Mouse (Mus musculus) embryo, embryonic 11 days (tissue): ENCODE measurements at regions not wholly inside any gene's neighbourhood (a gene's known extent, or its start where the extent isn't known, plus 50 kb on each side); places are given as distances from the start of the nearest gene placed in this dataset.
A peak's percentile ranks its signal among the peaks of the same experiment; 100 is the strongest.

Experiments
- DNase-seq: peaks from one replicate; pipeline ENCODE4 v3.0.0-alpha.2; 2015

DNA sequence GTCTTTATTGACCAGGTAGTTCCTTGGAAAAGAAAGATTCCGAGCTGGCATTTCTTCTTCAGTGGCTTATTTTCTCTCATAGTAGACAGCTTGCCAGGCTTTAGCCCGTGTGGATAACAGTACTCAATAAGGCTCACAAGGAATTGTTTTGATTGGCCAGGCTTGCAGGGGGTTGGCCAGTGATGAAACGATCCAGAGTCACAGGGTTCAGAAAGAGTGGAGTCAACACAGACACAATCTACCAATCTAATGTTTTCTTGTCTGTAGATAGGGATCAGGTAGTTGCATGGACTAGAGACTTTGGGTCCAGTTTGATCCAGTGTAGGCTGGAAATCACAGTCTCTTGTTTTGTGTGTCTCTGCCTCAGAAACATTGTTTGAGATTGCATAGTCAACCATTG is 115.8 kb upstream of the Tab2 start:
- no peak for DNase-seq

DNA sequence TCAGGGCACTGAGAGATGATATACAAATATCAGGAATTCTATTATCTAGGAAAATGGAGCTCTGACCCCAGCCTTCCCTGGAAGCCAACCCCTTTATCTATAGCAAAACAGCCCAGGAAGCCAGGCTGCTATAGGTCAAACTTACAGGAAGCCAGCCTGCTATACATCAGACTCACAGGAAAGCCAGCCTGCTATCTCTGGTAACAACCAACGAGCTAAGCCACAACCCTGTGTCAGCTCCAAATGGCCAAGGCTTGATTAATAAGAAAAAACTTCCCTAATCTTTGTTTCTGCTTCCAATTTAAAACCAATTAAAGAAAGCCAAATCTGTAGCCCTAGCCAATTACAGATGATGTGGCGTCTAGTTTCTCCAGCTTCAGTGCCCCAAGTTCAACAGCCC is 114.4 kb upstream of the Tab2 start:
- DNase-seq = peak; percentile 43

DNA sequence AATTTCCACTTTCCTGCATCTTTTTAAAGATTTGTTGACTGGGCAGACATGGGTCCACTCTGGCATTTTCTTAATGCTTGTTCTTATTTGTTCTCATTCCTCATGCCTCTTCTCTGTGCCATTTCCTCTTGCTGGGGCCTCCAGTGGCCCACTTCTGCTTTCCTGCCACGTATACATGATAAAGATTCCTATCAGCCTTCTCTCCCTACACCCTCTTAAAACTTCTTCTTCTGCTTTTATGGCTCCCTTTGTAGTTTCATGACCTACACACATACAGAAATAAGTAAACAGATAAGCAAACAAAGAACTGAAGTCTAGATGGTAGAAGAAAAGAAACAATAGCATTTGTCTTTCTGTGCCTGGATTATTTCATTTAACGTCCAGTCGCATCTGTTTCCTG is 110.9 kb upstream of the Tab2 start:
- DNase-seq = no peak

DNA sequence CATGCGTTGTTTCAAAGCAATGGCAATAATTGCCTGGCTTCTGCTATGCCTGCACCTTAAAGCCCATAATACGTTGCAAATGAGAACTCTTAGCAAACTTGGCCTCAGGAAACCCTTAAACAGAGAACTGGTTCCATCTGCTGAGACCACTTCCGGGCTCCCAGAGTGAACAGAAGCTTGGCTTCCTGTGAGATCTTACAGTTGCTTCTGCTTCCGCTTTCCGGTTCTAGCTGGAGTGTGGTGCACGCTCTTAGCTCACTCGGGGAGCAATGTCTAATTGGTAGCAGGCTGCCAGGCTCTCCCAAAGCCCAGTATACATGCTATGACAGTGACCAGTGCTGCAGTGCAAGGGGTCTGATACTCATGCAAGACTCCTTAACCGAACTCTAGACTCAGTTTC is 109.7 kb upstream of the Tab2 start:
- DNase-seq = peak; percentile 13

DNA sequence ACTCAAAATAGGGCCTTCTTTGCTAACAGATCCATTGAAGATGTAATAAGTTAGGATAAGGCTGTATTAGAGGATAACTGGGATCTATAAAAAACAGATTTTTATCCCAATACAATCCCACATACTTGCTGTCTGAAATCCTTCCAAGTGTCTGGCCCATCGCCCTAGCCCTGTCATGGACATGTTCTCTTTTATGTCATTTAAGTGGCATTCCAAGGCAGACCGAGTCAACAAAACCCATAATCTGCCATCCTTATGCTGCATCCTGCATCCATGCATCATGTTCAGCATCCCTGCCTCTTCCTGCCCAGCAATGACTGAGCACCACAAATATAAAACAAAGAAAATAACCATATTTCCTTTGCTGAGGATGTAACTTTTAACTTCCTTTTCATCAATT is 108.3 kb upstream of the Tab2 start:
- no peak for DNase-seq

DNA sequence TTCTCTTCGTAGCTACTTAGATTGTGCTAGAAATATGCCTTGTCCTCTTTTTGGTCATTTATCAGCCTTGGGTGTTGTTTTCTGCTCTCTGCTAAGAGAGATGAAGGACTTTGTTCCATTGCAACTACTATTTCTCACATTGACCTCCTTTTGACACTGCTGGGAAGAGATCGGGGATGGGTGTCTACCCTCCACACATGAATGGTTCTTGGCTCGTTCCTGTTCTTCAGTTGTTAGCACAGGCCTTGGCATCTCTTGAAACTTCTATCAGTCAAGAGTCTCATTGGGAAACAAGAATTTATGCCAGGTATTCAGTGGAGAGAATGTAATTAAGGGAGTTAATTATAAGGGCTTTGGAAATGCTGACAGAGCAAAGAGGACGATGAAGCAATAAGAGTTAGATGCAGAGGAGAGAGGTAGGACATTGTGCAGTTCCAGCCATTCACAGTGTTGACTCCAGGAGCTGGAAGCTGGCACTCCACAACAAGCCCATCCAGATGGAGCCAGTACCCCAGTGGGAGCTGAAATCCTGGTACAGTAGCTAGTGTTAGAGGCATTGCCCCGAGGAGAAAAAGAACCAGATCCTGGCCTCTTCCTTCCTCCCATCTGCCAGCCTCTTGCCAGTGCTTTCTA is 107.5 kb upstream of the Tab2 start:
- no peak for DNase-seq

DNA sequence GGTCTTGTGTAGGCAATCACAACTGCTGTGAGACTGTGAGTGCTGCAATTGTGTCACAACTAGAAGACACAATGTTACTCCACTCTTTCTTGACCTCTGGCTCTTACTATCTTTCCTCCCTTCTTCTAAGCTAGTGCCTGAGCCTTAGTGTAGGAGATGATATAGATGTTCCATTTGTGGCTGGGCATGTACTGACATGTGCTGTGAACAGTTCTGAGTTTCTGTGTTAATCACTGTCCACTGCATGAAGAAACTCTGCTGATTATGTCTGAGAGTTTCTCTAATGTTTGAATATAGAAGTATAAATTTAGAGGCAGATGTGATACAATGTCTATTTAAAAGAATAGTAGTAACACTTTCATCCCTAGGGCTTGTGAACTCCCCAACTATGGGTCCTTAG is 105.0 kb upstream of the Tab2 start:
- no peak for DNase-seq

DNA sequence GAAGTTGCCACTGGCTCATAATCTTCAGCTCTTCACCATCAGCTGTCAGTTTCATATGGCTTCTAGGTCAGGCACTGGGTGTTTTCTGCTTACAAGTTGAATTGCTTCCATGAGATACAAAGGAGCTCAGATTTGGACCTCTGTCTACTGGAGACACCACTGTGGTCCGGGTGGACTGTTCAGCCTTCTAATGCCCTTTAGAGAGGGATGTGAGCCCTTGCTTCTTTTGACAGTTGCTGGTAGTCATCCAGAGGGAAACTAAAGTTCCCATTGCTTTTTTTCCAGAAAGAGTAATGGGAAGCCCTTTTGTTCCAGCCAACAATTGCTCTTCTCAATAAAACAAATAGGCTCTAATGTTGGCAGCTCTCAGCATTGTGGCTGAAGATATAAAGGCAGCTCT is 103.7 kb upstream of the Tab2 start:
- no peak for DNase-seq

DNA sequence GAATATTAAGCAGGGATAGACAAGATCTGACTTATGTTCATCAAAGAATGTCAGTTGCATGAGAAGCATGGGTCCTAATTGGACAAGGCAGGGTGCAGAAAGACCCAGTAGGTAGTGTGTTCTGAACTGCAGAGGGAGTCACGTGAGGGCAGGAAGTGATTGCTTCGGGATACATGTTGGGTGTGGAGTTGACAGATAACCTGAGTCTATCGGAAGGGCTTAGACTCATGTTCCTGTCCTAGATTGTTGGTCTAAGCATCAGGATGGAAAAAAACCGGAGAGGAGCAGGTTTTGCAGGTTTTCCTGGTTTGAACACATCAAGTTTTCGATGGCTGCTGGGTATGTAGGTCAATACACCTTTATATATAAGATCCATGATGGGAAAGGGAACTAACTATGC is 101.8 kb upstream of the Tab2 start:
- no peak for DNase-seq

DNA sequence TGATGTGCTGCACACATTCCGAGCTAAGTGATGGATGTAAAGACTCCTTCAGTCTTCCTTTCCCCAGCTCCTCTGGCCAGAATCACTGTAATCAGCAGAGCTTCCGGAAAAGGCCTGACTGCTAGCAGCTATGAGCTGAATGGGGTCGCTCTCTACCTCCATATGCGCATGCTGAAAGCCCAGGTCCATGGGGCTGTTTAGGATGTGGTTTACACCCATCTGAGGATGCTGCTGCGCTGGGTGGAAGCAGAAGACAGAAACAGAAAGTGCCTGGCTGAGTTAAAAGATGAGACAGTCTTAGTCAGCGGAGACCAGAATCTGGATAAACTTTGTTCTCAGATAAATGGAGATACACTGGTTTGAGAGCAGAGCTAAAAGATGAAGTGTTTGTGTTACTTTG is 99.3 kb upstream of the Tab2 start:
- no peak for DNase-seq

DNA sequence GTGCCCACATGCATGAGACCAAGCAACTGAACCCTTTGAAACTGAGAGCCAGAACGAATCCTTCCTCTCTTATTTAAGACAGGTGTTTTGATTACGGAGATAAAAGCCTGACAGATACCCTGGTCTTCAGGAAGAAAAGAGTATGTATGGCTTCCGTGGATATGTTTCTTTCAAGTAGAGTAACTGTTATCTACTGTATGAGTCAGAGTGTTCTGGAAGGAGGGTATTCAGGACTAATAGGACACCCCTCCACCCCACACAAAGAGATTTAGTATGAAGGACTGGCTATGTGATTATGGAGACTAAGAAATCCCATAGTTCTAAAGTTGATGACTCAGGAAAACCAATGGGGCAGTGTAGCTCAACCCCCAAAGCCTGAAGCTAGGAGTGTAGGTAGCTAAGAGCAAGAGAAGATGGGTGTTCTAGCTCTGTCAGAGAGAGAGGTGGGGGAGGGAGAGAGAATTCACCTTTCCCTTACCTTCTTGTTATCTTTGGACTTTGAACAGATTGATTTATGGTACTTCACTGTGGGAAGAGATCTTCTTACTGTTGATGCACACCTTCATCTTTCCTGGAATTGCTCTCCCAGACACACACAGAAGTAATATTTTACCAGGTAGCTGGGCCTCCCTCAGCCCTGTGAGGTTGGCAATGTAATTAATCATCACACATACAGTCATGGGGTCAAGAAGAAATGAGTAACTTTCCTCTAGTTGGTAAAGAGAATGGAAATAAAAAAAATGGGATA is 87.6 kb upstream of the Tab2 start:
- no peak for DNase-seq

DNA sequence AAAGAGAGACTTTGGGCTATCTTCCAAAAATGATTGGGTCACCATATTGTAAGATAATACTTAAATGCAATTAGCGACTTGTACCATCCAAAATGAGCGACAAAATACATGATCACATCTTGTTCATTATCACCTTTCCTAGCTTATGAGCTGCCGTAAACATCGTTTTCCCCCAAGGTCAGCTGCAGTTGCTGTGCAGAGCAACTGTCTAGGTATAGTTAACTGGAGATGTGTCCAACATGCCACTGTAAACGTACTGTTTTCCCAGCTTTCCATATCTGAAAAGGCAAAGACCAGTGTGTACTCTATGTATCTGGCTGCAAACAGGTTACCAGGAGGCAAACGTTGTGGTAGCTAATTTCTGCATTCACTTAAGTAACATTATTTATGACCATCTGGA is 86.3 kb upstream of the Tab2 start:
- no peak for DNase-seq

DNA sequence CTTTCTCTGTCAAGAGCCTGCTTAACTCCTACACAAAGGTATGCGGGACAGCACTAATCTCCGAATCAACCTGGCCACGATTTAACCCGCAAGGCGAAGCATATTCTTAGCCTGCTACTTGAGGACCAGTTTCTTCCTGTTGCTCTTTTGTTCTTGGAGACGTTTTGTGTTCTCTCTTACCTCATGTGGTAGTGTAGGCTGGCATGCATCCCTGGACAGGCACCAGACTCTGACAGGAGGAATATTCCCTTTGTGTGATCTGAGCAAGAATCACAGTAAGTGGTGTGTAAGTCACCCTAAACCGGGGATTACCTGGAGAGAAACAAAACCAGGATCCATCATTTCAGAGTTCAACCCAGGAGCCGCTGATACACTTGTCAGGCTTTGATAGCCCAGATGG is 85.8 kb upstream of the Tab2 start:
- DNase-seq = no peak

DNA sequence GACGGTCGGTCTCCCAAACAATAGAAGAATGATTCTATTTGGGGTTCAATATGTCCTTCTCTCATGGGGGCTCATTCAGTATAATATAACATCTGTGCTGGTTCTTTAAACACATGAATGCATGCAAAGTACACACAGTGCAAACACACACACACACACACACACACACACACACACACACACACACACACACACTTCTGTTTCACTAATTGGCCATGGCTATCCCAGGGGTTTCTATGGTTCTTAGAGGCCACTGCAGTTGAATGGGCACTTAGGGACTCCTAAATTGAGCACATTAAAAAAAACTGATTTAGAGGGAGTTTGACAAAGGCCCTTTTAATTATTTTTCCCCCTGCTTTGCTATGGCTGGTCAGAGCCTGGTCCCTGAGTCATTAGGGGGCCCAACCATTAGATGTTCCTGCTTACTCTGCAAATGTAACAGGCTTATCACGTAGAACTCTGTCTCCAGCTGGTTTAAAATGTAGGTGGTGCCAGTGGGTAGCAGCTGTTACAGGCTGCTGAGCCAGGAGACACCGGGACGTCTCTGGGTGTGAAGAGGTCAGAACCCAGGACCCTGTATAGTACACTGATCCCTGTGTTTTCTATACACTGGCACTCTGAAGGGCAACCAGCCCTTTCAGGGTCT is 82.1 kb upstream of the Tab2 start:
- peak; percentile 40 for DNase-seq

DNA sequence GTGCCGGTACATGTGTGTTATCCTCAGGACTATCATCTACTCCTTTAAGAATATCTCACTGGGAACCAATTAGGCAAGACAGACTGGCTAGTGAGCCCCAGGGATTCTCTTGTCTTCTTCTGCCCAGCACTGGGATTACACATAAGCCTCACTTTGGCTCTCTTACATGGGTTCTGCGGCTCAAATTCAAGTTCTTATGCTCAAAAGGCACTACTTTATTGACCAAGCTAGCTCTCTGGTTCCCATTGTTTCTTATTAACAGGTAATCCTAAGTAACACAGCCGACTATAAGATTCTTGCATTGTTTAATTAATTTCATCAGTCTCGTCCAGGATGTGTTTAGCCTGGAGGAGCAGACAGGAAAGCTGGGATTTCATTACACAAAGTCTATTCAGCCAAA is 80.3 kb upstream of the Tab2 start:
- no peak for DNase-seq

DNA sequence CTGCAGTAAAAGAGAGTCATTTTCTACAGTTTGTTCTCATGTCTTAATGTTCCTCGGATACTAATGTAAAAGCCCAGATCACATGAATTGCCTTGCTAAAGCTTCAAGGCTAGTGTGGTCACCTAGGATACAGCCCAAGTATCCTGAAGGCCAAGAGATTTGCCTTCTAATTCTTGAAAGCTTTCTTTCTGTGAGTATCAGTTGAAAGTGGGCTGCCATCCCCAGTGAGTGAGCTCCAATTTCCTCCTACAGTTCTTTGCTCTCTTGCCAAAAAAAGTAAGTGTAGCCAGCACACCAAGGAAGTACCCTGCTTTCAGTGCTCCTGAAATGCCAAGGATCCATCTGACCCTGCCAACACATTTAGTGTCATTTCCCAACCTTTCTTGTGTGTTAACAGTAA is 79.3 kb upstream of the Tab2 start:
- no peak for DNase-seq

DNA sequence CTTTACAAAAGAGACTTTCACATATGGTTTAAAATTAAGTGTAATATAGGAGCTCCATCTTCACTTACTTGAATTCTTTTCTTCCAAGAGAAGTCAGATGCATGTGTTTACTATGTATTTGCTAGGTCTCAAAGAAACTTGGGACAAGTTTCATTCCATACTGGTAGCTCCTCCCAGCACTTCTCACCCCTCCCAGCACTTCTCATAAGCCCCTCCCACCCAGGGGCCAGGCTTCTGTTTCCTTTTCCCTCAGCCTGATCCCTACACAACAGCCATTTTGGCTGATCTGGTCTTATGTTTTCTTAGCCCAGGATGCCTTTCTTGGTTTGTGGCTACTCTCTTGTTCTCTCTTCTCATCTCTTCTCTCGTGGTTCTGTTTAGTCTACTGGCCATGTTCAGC is 76.2 kb upstream of the Tab2 start:
- DNase-seq = no peak

DNA sequence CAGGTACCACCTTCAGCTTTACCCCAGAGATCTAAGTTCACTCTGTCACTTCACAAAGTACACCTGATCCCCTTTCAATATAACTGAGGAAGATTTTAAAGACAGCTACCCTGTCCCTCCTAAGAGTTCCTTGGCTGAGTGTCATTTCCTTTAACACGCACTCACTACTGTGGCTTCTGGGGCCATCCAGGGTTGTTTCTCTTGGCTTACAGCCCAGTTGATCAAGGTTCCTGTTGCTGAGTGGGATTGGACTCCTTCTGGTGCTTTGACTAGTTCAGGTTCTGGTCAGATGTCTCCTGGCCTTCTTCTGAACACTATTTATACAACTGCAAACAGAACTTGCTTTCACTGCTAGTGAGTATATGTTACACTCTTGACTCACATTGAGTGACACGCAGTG is 72.8 kb upstream of the Tab2 start:
- DNase-seq = no peak

DNA sequence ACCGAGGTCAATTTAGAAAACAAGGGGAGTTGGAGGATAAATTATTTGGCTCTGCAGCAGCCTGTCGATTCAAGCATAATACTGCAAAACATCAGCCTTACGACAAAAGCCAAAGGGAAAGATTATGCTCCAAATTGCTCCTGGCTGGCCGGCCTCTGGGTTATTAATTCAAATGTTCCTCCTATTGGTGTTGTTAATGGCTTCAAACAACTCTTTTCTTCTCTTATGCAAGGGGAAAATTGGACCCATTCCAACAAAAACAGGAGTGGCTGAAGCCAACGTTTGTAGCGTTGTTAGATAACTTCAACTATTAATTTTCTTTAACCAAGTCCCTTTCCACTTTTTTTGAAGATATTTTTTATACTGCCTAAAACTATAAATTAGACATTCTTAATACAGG is 71.0 kb upstream of the Tab2 start:
- DNase-seq = no peak

DNA sequence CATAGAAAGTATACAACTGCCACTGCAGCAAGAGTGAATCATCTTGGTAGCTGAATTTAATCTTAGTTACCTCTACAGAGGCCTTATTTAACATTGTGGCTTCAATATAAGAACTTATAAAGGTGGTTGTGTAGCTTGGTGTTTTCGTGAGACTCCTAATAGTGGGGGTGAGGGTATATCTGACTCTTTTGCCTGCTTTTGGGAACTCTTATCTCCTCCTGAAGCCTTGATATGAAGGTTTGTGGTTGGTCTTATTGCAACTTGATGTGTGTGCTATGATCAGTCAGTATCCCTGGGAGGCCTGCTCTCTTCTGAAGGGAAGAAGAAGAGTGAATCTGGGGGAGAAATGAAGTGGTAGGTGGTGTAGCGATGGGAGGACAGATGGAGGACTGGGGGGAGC is 67.7 kb upstream of the Tab2 start:
- DNase-seq = no peak

DNA sequence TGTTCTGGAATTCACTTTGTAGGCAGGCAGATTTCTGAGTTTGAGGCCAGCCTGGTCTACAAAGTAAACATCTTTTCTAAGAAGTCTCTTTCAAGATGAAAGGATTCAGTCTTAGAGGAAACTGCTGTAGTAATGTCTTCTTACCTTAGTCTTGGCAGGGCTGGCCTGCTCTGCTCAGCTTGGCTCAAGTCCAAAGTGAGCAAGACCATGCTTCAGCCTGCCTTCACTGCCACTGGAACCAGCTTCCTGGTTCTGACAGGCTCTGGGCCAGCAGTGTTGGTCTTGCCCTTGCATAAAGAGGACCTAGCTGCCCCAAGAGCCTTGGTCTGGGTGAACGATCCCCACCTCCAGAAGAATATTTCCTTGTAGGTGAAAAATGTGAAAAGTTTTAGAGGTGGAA is 65.9 kb upstream of the Tab2 start:
- no peak for DNase-seq

DNA sequence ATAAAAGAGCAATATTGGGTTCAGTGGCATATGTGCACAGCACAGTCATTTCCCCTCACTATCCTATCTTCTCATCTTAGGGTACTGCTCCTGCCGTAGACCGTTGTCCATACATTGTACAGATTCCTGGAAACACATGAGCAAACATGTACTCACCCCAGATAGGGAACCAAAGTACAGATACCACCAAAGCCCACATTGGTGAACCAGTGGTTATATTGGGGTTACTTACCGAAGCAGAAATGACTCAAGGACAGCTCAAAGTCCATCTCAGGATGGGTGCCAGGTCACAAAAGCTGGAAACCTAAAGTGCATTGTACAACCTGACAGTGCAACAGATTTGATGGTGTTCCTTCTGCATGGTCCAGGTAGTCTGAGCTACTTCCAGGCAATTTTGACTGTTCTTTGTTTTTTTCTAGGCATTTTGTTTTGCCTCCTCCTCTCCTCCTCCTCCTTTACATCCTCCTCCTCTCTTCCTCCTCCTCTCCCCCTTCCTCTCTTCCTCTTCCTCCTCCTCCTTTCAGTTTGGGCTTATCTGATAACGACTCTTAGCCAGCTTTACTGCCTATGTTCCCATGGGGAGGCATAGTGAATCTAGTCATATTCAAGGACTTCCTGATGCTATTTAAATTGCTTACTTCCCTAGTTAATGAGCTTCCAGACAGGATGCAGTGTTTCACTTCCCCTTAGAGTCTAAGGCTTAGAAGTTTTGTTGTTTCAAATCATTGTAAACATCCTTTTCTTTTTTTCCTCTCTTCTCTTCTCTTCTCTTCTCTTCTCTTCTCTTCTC is 65.1 kb upstream of the Tab2 start:
- no peak for DNase-seq

DNA sequence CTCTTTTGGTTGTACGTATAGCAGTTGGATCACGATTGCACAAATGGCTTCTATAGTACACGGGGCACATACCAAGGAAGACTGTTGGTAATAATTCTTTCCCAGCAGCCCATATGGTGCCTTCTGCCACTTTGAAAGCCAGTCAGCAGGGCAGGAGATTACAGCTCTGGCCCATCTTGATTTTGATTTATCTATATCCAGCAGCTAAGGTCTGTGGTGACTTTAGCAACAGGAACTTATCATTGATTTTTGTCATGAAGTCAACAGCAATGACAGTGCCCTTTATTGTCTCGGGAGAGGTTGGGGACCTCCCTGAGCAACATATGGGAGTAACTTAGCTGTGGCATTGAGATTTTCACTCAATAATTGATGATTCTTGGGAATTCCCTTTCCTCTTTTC is 64.1 kb upstream of the Tab2 start:
- DNase-seq = no peak
